Mouse (Mus musculus): Measurements from ENCODE around the gene Tex14. TPM values are rescaled to one million over a fixed set of nuclear protein-coding genes. Genes with fewer than 3 reads are reported as not detected.

Gene Tex14
- total and polyA plus RNA-seq, 3 experiments = 0.42 TPM; not detected in 1

DNA sequence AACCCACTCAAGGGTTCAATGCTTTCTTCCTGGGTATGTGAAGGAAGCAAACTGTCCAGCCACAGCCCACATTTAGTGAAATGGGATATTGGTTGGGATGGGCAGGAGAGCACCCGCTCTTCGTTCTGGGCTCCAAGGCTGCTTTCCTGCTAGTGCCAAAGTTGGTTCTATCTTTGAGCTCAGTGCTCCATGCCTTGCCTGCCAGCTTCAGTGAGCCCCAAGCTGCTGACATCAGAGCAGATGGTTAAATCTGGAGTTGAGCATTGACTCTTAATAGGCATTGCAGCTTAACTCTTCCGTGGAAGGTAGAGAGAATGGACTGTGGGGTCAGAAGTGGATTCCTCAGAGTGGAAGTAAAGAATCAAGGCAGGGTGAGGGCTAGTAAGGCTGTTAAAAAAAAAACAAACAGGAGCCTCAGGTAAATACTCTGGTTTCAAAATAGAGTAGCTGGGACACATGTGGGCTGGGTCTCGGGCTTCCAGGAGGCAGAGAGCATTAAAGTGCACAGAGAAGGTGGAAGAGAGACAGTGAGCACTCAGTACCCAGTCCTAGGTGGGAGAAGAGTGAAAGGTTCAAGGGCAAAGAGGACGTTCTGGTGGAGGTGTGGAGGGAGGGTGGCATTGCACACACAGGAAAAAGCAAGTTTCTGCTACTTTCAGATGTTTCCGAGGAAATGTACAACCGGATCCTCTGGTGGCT lies 163.5 kb downstream of the Tex14 start, which contains the start of gene Sept4:
TSS of gene Sept4 (plus strand) at position 649 of the 699 bp plus-strand sequence.
- Histone ChIP-seq H3K36me3 (ENCODE audit: control insufficient read depth in 1 of 2, insufficient read depth in 2 of 2, low read length in 2 of 2) (no peaks in the 10 kb centered on the region), H3K27me3 (ENCODE audit: control insufficient read depth in 1 of 2, insufficient read depth in 2 of 2, low read length in 2 of 2) (peaks cover 13 to 26% of the 10 kb centered on the region in 2 experiments), H3K9ac (ENCODE audit: control insufficient read depth, low read depth, low read length, poor library complexity, severe bottlenecking) (no peak within 1 kb of the TSS), H3K4me3 (ENCODE audit: control insufficient read depth in 1 of 2, insufficient read depth in 1 of 2, low read depth in 2 of 2, low read length in 2 of 2) (no peak within 1 kb of the TSS), H3K9me3 (replicated peaks; ENCODE audit: insufficient read depth, low read length) (no peaks in the 10 kb centered on the region), H3K4me1 (ENCODE audit: control insufficient read depth in 1 of 2, insufficient read depth in 2 of 2, low read length in 2 of 2) (no peaks in the 10 kb centered on the region), H3K79me2 (ENCODE audit: control insufficient read depth, insufficient read depth, low read length, poor library complexity) (no peaks in the 10 kb centered on the region), H3K27ac (ENCODE audit: control insufficient read depth, low read depth, low read length) (no peak within 1 kb of the TSS)
- TF ChIP-seq RAD21 (IDR thresholded peaks at IDR 0.05; ENCODE audit: low read depth, low read length) (no peak), MAZ (IDR thresholded peaks at IDR 0.05; ENCODE audit: low read depth, low read length) (no peak), TCF12 (IDR thresholded peaks at IDR 0.05; ENCODE audit: low read depth, low read length) (no peak), ZNF384 (IDR thresholded peaks at IDR 0.05; ENCODE audit: low read depth, low read length) (no peak), MEF2A (IDR thresholded peaks at IDR 0.05; ENCODE audit: extremely low read depth, insufficient replicate concordance, low read depth, low read length, poor library complexity, severe bottlenecking) (no peak), KAT2A (conservative IDR thresholded peaks at IDR 0.05; ENCODE audit: low read depth, low read length) (no peak), CHD2 (IDR thresholded peaks at IDR 0.05; ENCODE audit: low read length) (no peak), BHLHE40 (IDR thresholded peaks at IDR 0.05; ENCODE audit: borderline replicate concordance, low read depth, low read length) (no peak), POLR2AphosphoS2 (IDR thresholded peaks at IDR 0.05; ENCODE audit: low read length) (no peak), ZC3H11A (IDR thresholded peaks at IDR 0.05; ENCODE audit: low read depth, low read length) (no peak), NELFE (IDR thresholded peaks at IDR 0.05; ENCODE audit: low read depth, low read length) (no peak), ETS1 (IDR thresholded peaks at IDR 0.05; ENCODE audit: low read depth, low read length) (no peak), E2F4 (IDR thresholded peaks at IDR 0.05; ENCODE audit: borderline replicate concordance, low read depth, low read length) (no peak), ELF1 (IDR thresholded peaks at IDR 0.05; ENCODE audit: low read depth, low read length) (no peak), MXI1 (IDR thresholded peaks at IDR 0.05; ENCODE audit: low read depth, low read length) (no peak), NRF1 (IDR thresholded peaks at IDR 0.05; ENCODE audit: insufficient read depth, low read depth, low read length, poor library complexity, severe bottlenecking) (no peak)
- DNase-seq (ENCODE audit: low read depth, low spot score) = no peak

DNA sequence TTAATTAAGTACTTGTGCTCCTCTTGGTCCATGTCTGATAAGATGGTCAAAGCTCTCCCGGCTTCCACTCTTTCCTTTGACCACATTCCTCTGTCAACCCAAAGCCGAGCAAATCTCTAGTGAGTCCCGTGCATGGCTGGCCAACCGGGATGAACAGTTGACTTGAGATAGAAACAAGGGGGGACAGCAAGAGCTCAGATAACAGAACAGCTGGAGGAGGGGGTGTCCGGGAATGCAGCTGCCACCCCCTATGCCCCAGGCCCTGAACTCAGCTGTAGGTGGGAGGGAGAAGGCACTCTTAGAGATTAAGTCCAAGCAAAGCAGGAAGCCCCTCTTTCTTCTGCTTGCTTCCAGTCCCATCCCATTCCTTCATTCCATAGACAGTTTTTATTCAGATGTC lies 165.9 kb downstream of the Tex14 start:
- Histone ChIP-seq H3K27me3 (ENCODE audit: control insufficient read depth in 1 of 2, insufficient read depth in 2 of 2, low read length in 2 of 2) (peaks cover 16 to 30% of the 10 kb centered on the region in 2 experiments), H3K27ac (ENCODE audit: control insufficient read depth, low read depth, low read length) (no peak overlapping the region), H3K36me3 (ENCODE audit: control insufficient read depth in 1 of 2, insufficient read depth in 2 of 2, low read length in 2 of 2) (no peaks in the 10 kb centered on the region), H3K9ac (ENCODE audit: control insufficient read depth, low read depth, low read length, poor library complexity, severe bottlenecking) (no peak overlapping the region), H3K4me3 (ENCODE audit: control insufficient read depth in 1 of 2, insufficient read depth in 1 of 2, low read depth in 2 of 2, low read length in 2 of 2) (no peak overlapping the region), H3K9me3 (replicated peaks; ENCODE audit: insufficient read depth, low read length) (no peaks in the 10 kb centered on the region), H3K4me1 (ENCODE audit: control insufficient read depth in 1 of 2, insufficient read depth in 2 of 2, low read length in 2 of 2) (no peaks in the 10 kb centered on the region), H3K79me2 (ENCODE audit: control insufficient read depth, insufficient read depth, low read length, poor library complexity) (no peaks in the 10 kb centered on the region)
- TF ChIP-seq RAD21 (IDR thresholded peaks at IDR 0.05; ENCODE audit: low read depth, low read length) (no peak), USF2 (IDR thresholded peaks at IDR 0.05; ENCODE audit: borderline replicate concordance in 1 of 2, insufficient read depth in 1 of 2, low read depth in 1 of 2, low read length in 2 of 2) (no peak), KAT2A (conservative IDR thresholded peaks at IDR 0.05; ENCODE audit: low read depth, low read length) (no peak), MXI1 (IDR thresholded peaks at IDR 0.05; ENCODE audit: low read depth, low read length) (no peak), ETS1 (IDR thresholded peaks at IDR 0.05; ENCODE audit: low read depth, low read length) (no peak), POLR2AphosphoS5 (IDR thresholded peaks at IDR 0.05; ENCODE audit: borderline replicate concordance, low read depth, low read length) (no peak), CTCF (IDR thresholded peaks at IDR 0.05 in 2 of 3, conservative IDR thresholded peaks at IDR 0.05 in 1 of 3; ENCODE audit: control insufficient read depth in 1 of 3, insufficient read depth in 1 of 3, low read depth in 2 of 3, low read length in 3 of 3, poor library complexity in 1 of 3, severe bottlenecking in 1 of 3) (no peak), ZMIZ1 (IDR thresholded peaks at IDR 0.05; ENCODE audit: low read depth, low read length) (no peak), MEF2A (IDR thresholded peaks at IDR 0.05; ENCODE audit: extremely low read depth, insufficient replicate concordance, low read depth, low read length, poor library complexity, severe bottlenecking) (no peak)
- no peak for DNase-seq (ENCODE audit: low read depth, low spot score)
